Comparison of ENCODE assay signal across 8 mouse cellular contexts in the genomic region with DNA sequence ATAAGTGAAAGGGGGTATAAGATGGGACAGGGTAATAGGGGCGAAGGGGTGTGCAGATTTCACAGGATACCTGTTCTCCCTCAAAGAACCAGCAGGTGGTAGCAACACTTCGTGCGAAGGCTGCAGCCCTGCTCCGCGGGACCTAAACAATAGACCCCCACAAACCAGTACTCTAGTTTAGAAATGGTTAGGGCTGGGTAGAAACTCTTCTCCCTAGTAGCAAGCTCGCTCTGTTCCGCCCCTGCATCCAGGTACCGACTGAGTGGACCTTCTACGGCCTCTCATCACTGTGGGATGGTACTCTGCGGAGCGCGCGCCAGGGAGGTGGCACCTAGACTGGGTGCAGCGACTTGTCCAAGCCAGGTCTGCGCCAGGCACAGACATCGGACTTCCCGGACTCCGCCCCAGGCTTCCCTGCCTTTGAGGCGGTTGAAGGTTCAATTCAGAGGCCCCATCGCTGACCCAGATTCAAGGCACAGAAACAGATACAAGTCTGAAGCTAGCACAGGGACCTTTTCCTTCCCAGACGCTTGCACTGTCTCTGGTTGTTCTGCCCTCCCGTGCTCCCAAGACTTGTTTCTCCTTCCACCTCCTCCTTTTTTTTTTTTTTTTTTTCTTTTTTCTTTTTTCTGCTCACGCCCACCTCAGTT. TPM values are rescaled to one million over a fixed set of nuclear protein-coding genes. Genes with fewer than 3 reads are reported as not detected.
A peak's percentile ranks its signal among the peaks of the same experiment; 100 is the strongest.
DNase-seq lines count a peak whose midpoint lies in the region; ATAC-seq and TF ChIP-seq lines count a peak whose summit lies in the region.

No protein-coding gene starts in this region.

- no peaks in the 10 kb centered on the region for H3K9me3 ChIP-seq in forebrain, embryonic 11.5 days (ENCODE audit: control insufficient read depth, low read length)
- no peaks in the 10 kb centered on the region for H3K9me3 ChIP-seq in liver, embryonic 12.5 days (replicated peaks)

- under 1% methylated on average over 22 of the region's 23 CpGs for WGBS in forebrain, embryonic 11.5 days
- WGBS in liver, embryonic 12.5 days (ENCODE audit: insufficient replicate concordance), result under 1% methylated on average over 23 of the region's 23 CpGs

- peak overlapping the region; percentile 81 for H3K9ac ChIP-seq in forebrain, embryonic 11.5 days (ENCODE audit: low read length)
- peak overlapping the region; percentile 58; the same call in 1 of the 2 replicates for H3K9ac ChIP-seq in liver, embryonic 12.5 days

- no peak for DNase-seq in gastrocnemius, adult 2 months
- no peak for DNase-seq in gastrocnemius, adult 18-20 months (ENCODE audit: low spot score)
- DNase-seq in WW6 (ENCODE audit: low read depth, low spot score), result peak; percentile 49
- DNase-seq in forebrain, embryonic 11.5 days (ENCODE audit: low spot score), result peak; percentile 80
- peak; percentile 79 for DNase-seq in naive thymus-derived CD4-positive, alpha-beta T cell, adult 2 months (ENCODE audit: low read depth)
- peak; percentile 85 for DNase-seq in thymus, postnatal 0 days (ENCODE audit: low spot score)

- no peak overlapping the region; the same call in 1 of the 2 replicates for H3K27ac ChIP-seq in gastrocnemius, adult 2 months
- peak overlapping the region; percentile 76 for H3K27ac ChIP-seq in forebrain, embryonic 11.5 days (ENCODE audit: low read depth, low read length)
- H3K27ac ChIP-seq in liver, embryonic 12.5 days, result no peak overlapping the region

- H3K27me3 ChIP-seq in forebrain, embryonic 11.5 days (ENCODE audit: control insufficient read depth, insufficient read depth, low read length), result no peaks in the 10 kb centered on the region
- H3K27me3 ChIP-seq in liver, embryonic 12.5 days (replicated peaks), result peaks cover 23% of the 10 kb centered on the region

- peak; percentile 74 for ATAC-seq in forebrain, embryonic 11.5 days (replicated peaks; ENCODE audit: low FRiP score)
- ATAC-seq in inflammation-experienced regulatory T-cells, adult 6 months, result peak; percentile 74
- peak; percentile 57 for ATAC-seq in liver, embryonic 12.5 days

- peak overlapping the region; percentile 87 for H3K4me2 ChIP-seq in forebrain, embryonic 11.5 days (ENCODE audit: low read depth, low read length, severe bottlenecking)
- H3K4me2 ChIP-seq in liver, embryonic 12.5 days, result peak overlapping the region; percentile 86

- peak; percentile 49 for TF ChIP-seq CTCF in gastrocnemius, adult 2 months (IDR thresholded peaks at IDR 0.05)

- no peaks in the 10 kb centered on the region for H3K36me3 ChIP-seq in forebrain, embryonic 11.5 days (ENCODE audit: control insufficient read depth, insufficient read depth, low read length)
- H3K36me3 ChIP-seq in liver, embryonic 12.5 days, result no peaks in the 10 kb centered on the region

- intact Hi-C loops in gastrocnemius, adult 2 months (cut with DNase I), result no loop called here

- H3K4me1 ChIP-seq in forebrain, embryonic 11.5 days (replicated peaks; ENCODE audit: control insufficient read depth, insufficient read depth, low read length), result peaks cover 2% of the 10 kb centered on the region; the same call in 1 of the 2 replicates
- peaks cover 10% of the 10 kb centered on the region for H3K4me1 ChIP-seq in liver, embryonic 12.5 days

- peak overlapping the region; percentile 78 for H3K4me3 ChIP-seq in gastrocnemius, adult 2 months
- H3K4me3 ChIP-seq in forebrain, embryonic 11.5 days (ENCODE audit: low read depth, low read length), result peak overlapping the region; percentile 66
- H3K4me3 ChIP-seq in liver, embryonic 12.5 days, result peak overlapping the region; percentile 61

RNA-seq across cellular contexts. Expression of a gene that starts 0.8 kb away (rescaled TPM):
- under 1 TPM; 0.54 to 0.98 TPM for total RNA-seq in gastrocnemius, adult 2 months (2021)
- total RNA-seq in gastrocnemius, adult 18-20 months (2021), result under 1 TPM; 0.76 to 0.91 TPM
- polyA plus RNA-seq in forebrain, embryonic 11.5 days (2014; fragmentation: Nextera tagmentation; extraction: Ambion mirVana), result 14.4 and 16.2 TPM in 2 replicates
- polyA plus RNA-seq in inflammation-experienced regulatory T-cells, adult 6 months (2017; shearing (Covaris generic)), result 10 to 100 TPM in 2 of 3 experiments, 1 to 10 TPM in 1; 9.4 to 20.7 (median 16.5) TPM
- polyA plus RNA-seq in liver, embryonic 12.5 days (2016; fragmentation: Nextera tagmentation; extraction: Ambion mirVana), result 2.4 and 2.9 TPM in 2 replicates
- 81.3 and 84.2 TPM in 2 replicates for polyA plus RNA-seq in thymus, postnatal 0 days (2015; fragmentation: Nextera tagmentation; extraction: Ambion mirVana)

RNA-seq across cellular contexts. Expression of a gene that starts 31.7 kb away (rescaled TPM):
- total RNA-seq in gastrocnemius, adult 2 months (2021), result not detected
- total RNA-seq in gastrocnemius, adult 18-20 months (2021), result not detected
- polyA plus RNA-seq in forebrain, embryonic 11.5 days (2014; fragmentation: Nextera tagmentation; extraction: Ambion mirVana), result 0.12 and 0.27 TPM in 2 replicates
- polyA plus RNA-seq in inflammation-experienced regulatory T-cells, adult 6 months (2017; shearing (Covaris generic)), result under 1 TPM; 0.25 to 0.74 (median 0.41) TPM
- 0.10 and 0.19 TPM in 2 replicates for polyA plus RNA-seq in liver, embryonic 12.5 days (2016; fragmentation: Nextera tagmentation; extraction: Ambion mirVana)
- polyA plus RNA-seq in thymus, postnatal 0 days (2015; fragmentation: Nextera tagmentation; extraction: Ambion mirVana), result 0.64 and 1.1 TPM in 2 replicates

Comparison
In these comparisons a context has a peak if more than half of its experiments do, and no peak if none do; other contexts are left out.
1. DNase-seq: peak in WW6 (single experiment), forebrain, embryonic 11.5 days (single experiment), naive thymus-derived CD4-positive, alpha-beta T cell, adult 2 months (single experiment) and thymus, postnatal 0 days (single experiment); none in gastrocnemius, adult 2 months (single experiment) and gastrocnemius, adult 18-20 months (single experiment).
2. Peak in every context shown above with its lines, with median percentiles within 50 percentile points of each other: H3K4me3 ChIP-seq and ATAC-seq.